Mouse (Mus musculus): ENCODE results near the gene Gm28230. TPM values are rescaled to one million over a fixed set of nuclear protein-coding genes. Genes with fewer than 3 reads are reported as not detected.

Gm28230 gene
- total and polyA plus RNA-seq, 2 experiments from 2014 or later, result not detected

DNA sequence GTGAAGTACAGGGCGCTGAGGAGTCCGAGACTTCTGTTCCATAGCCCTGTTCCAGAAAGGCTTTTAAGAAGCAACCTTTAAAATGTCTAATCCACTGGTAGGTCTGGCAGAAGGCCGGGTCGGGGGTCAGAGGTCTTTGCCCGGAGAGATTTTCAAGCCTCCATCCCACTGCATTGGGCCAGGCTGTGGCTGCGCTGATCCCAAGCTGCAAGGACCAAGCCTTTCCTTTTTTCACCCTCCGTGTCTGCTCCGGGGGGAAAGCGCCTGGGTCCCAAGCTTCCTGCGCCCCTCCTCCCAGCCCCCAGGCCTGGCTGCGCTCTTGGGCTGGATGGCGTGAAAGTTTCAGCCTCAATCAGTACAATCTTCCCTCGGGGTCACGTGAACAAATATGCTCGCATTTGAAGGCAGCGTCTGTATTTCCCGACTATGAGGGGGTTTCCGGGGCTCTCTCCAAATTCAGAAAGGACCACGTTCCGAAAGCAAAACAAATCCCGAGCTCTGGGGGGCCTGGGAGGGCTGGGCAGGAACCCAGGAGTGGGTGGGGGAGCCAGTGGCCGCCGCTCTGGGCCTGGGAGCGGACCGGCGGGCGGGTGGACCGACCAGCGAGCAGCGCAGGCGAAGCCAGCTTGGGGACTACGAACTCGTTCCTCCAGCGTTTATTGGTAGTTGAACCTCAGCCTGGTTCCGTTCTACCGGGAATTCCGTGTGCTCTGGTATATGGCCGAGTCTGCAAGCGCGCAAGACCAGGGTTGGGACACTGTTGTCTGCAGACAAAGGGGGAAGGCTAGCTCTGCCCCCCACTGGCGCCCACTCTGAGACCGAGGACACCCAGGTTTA lies 9.5 kb downstream of the Gm28230 start:
- Histone ChIP-seq H3K9ac (replicated peaks; ENCODE audit: low read length, poor library complexity, severe bottlenecking) (no peak overlapping the region), H3K4me1 (ENCODE audit: insufficient read depth, low read length) (no peaks in the 10 kb centered on the region), H3K4me3 (ENCODE audit: low read depth, low read length) (no peak overlapping the region), H3K36me3 (ENCODE audit: insufficient read depth, low read length) (no peaks in the 10 kb centered on the region), H3K27me3 (ENCODE audit: insufficient read depth, low read length) (peaks cover 96% of the 10 kb centered on the region), H3K9me3 (ENCODE audit: low read length) (no peaks in the 10 kb centered on the region), H3K4me2 (ENCODE audit: low read depth, low read length, poor library complexity, severe bottlenecking) (peak overlapping the region; percentile 4; the same call in 1 of the 2 replicates), H3K27ac (ENCODE audit: low read depth, low read length) (no peak overlapping the region)
- no peak for TF ChIP-seq CTCF (IDR thresholded peaks at IDR 0.05)
- peak; percentile 51 for DNase-seq (ENCODE audit: low spot score)
- ATAC-seq (ENCODE audit: low FRiP score), result no peak
- WGBS, result 1% methylated on average over 42 of the region's 42 CpGs

- ATAC-seq (ENCODE audit: low FRiP score) (no peak), DNase-seq (ENCODE audit: low spot score) (no peak)
- no peaks in the 10 kb centered on the region for H3K9me3 ChIP-seq (ENCODE audit: low read length)
- peaks cover 96% of the 10 kb centered on the region for H3K27me3 ChIP-seq (ENCODE audit: insufficient read depth, low read length)
- H3K4me3 ChIP-seq (ENCODE audit: low read depth, low read length), result no peak overlapping the region
- H3K4me1 ChIP-seq (ENCODE audit: insufficient read depth, low read length), result no peaks in the 10 kb centered on the region
- no peak overlapping the region for H3K9ac ChIP-seq (replicated peaks; ENCODE audit: low read length, poor library complexity, severe bottlenecking)
- 3% methylated on average over 15 of the region's 15 CpGs for WGBS
- TF ChIP-seq CTCF (IDR thresholded peaks at IDR 0.05), result no peak
- H3K27ac ChIP-seq (ENCODE audit: low read depth, low read length), result no peak overlapping the region
- H3K36me3 ChIP-seq (ENCODE audit: insufficient read depth, low read length), result no peaks in the 10 kb centered on the region
- no peak overlapping the region for H3K4me2 ChIP-seq (ENCODE audit: low read depth, low read length, poor library complexity, severe bottlenecking)
These were observed 10.4 kb downstream of the Gm28230 start for GRCm38 (mm10) chr2:74736688-74737577.

- WGBS, result 2% methylated on average over 7 of the region's 7 CpGs
These were observed 11.1 kb downstream of the Gm28230 start for GRCm38 (mm10) chr2:74737578-74738070.

GRCm38 (mm10) chr2:74738623-74739475 lies 12.3 kb downstream of the Gm28230 start:
- WGBS, result 1% methylated on average over 20 of the region's 20 CpGs
- Histone ChIP-seq H3K9ac (replicated peaks; ENCODE audit: low read length, poor library complexity, severe bottlenecking) (no peak overlapping the region), H3K4me2 (ENCODE audit: low read depth, low read length, poor library complexity, severe bottlenecking) (no peak overlapping the region), H3K27me3 (ENCODE audit: insufficient read depth, low read length) (peaks cover 95% of the 10 kb centered on the region), H3K9me3 (ENCODE audit: low read length) (no peaks in the 10 kb centered on the region), H3K4me1 (ENCODE audit: insufficient read depth, low read length) (no peaks in the 10 kb centered on the region), H3K27ac (ENCODE audit: low read depth, low read length) (no peak overlapping the region), H3K4me3 (ENCODE audit: low read depth, low read length) (no peak overlapping the region), H3K36me3 (ENCODE audit: insufficient read depth, low read length) (no peaks in the 10 kb centered on the region)
- TF ChIP-seq CTCF (IDR thresholded peaks at IDR 0.05), result no peak
- DNase-seq (ENCODE audit: low spot score), result no peak
- no peak for ATAC-seq (ENCODE audit: low FRiP score)

More at GRCm38 (mm10) chr2:74737578-74738070, 11.1 kb downstream of the Gm28230 start:
- H3K27ac ChIP-seq (ENCODE audit: low read depth, low read length), result no peak overlapping the region
- no peak overlapping the region for H3K9ac ChIP-seq (replicated peaks; ENCODE audit: low read length, poor library complexity, severe bottlenecking)
- no peaks in the 10 kb centered on the region for H3K36me3 ChIP-seq (ENCODE audit: insufficient read depth, low read length)
- H3K9me3 ChIP-seq (ENCODE audit: low read length), result no peaks in the 10 kb centered on the region
- DNase-seq (ENCODE audit: low spot score) (no peak), ATAC-seq (ENCODE audit: low FRiP score) (no peak)
- no peak overlapping the region for H3K4me3 ChIP-seq (ENCODE audit: low read depth, low read length)
- H3K27me3 ChIP-seq (ENCODE audit: insufficient read depth, low read length), result peaks cover 96% of the 10 kb centered on the region
- TF ChIP-seq CTCF (IDR thresholded peaks at IDR 0.05), result no peak
- no peaks in the 10 kb centered on the region for H3K4me1 ChIP-seq (ENCODE audit: insufficient read depth, low read length)
- H3K4me2 ChIP-seq (ENCODE audit: low read depth, low read length, poor library complexity, severe bottlenecking), result no peak overlapping the region

DNA sequence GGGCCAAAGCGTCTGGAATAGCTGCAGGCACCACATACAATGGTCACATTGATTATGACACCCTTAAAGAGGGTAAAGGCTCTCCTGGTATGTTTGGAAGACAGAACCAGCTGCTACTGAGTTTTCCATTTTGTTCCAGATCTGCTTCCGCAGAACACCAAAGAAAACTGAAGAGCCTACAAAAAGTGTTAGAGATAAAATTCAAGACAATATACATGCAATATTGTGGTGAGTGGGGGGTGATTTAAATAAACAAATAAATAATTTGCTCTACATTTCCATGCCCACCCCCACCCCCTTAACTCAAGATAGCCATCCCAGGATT lies 12.9 kb downstream of the Gm28230 start:
- DNase-seq (ENCODE audit: low spot score) (no peak), ATAC-seq (ENCODE audit: low FRiP score) (no peak)
- no peaks in the 10 kb centered on the region for H3K9me3 ChIP-seq (ENCODE audit: low read length)
- H3K4me1 ChIP-seq (ENCODE audit: insufficient read depth, low read length), result no peaks in the 10 kb centered on the region
- no peak overlapping the region for H3K27ac ChIP-seq (ENCODE audit: low read depth, low read length)
- TF ChIP-seq CTCF (IDR thresholded peaks at IDR 0.05), result no peak
- no peak overlapping the region for H3K4me3 ChIP-seq (ENCODE audit: low read depth, low read length)
- H3K36me3 ChIP-seq (ENCODE audit: insufficient read depth, low read length), result no peaks in the 10 kb centered on the region
- H3K9ac ChIP-seq (replicated peaks; ENCODE audit: low read length, poor library complexity, severe bottlenecking), result no peak overlapping the region
- H3K27me3 ChIP-seq (ENCODE audit: insufficient read depth, low read length), result peaks cover 95% of the 10 kb centered on the region
- H3K4me2 ChIP-seq (ENCODE audit: low read depth, low read length, poor library complexity, severe bottlenecking), result no peak overlapping the region
- WGBS, result 7% methylated on average over 2 of the region's 2 CpGs
